Comparison of ENCODE assay signal across 16 mouse cellular contexts in genomic region chr10:108896529-108896928, GRCm38 (mm10).
"Had no signal": no experiment of that assay in that cellular context is flagged by ENCODE, and none has a peak within 500 bp of the region (broad histone marks: within the 10 kb centered on the region; RNA-seq: fewer than 3 reads in every experiment).

No protein-coding gene starts in this region.

- H3K4me1 ChIP-seq: liver, embryonic 13.5 days; liver, embryonic 15.5 days; megakaryocyte, embryonic 14.5 days; neural tube, embryonic 13.5 days; neural tube, embryonic 15.5 days had no signal

- H3K36me3 ChIP-seq: liver, embryonic 13.5 days; liver, embryonic 15.5 days; neural tube, embryonic 15.5 days had no signal

- DNase-seq: liver, embryonic 13.5 days; liver, postnatal 0 days; lung, embryonic 14.5 days; lung, postnatal 10 days; midbrain, embryonic 14.5 days; right cerebral cortex, postnatal 14 days; spleen, adult 18-20 months; thymus, adult 18-20 months; thymus, postnatal 14 days; thymus, postnatal 36 days had no signal

- H3K9me3 ChIP-seq: liver, embryonic 13.5 days; liver, embryonic 15.5 days; neural tube, embryonic 13.5 days; neural tube, embryonic 15.5 days had no signal

- H3K27me3 ChIP-seq: liver, embryonic 13.5 days; liver, embryonic 15.5 days; megakaryocyte, embryonic 14.5 days; neural tube, embryonic 13.5 days; neural tube, embryonic 15.5 days had no signal

- H3K4me3 ChIP-seq: liver, embryonic 13.5 days; liver, embryonic 15.5 days; megakaryocyte, embryonic 14.5 days; myocyte; neural tube, embryonic 13.5 days; neural tube, embryonic 15.5 days had no signal

- H3K27ac ChIP-seq: liver, embryonic 13.5 days; liver, embryonic 15.5 days; macrophage; neural tube, embryonic 13.5 days; neural tube, embryonic 15.5 days had no signal
